ENCODE assay signal across 10 mouse cellular contexts in the genomic region with DNA sequence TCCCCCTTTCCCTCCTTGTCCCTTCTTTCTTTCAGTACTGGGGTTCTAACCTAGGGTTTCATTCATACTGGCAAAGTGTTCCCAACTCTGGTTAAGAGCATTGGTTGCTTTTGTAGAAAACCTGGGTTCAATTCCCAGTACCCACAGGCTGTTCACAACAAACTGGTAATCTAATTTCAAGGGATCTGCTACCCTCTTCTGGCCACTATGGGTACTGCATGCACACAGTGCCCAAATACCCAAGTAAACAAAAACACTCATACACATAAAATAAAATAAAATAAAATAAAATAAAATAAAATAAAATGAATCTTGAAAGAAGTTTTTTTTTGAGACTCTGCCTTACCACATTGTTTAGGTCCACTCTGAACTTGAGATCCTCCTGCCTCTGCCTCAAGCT.
DNase-seq lines count a peak whose midpoint lies in the region; ATAC-seq lines count a peak whose summit lies in the region.
"Had no signal": no experiment of that assay in that cellular context is flagged by ENCODE, and none has a peak within 500 bp of the region (broad histone marks: within the 10 kb centered on the region; RNA-seq: fewer than 3 reads in every experiment).

No protein-coding gene starts in this region.

- H3K4me2 ChIP-seq in limb, embryonic 11.5 days (ENCODE audit: low read depth, severe bottlenecking), result no peak overlapping the region

- ATAC-seq in limb, embryonic 11.5 days (ENCODE audit: insufficient number of reproducible peaks, low FRiP score, low TSS enrichment, low read depth), result no peak
- ATAC-seq: hindbrain, embryonic 16.5 days had no signal

- H3K9me3 ChIP-seq in limb, embryonic 11.5 days (ENCODE audit: control insufficient read depth, low read length), result no peaks in the 10 kb centered on the region; the same call in 1 of the 2 replicates
- no peaks in the 10 kb centered on the region; the same call in 1 of the 2 replicates for H3K9me3 ChIP-seq in limb, embryonic 10.5 days (replicated peaks)

- no peaks in the 10 kb centered on the region for H3K4me1 ChIP-seq in limb, embryonic 11.5 days (ENCODE audit: control insufficient read depth, insufficient read depth, low read length)
- H3K4me1 ChIP-seq in limb, embryonic 10.5 days, result peaks cover 18% of the 10 kb centered on the region
- H3K4me1 ChIP-seq: megakaryocyte, embryonic 14.5 days had no signal

- no peaks in the 10 kb centered on the region for H3K36me3 ChIP-seq in limb, embryonic 11.5 days (ENCODE audit: control insufficient read depth, insufficient read depth, low read length)
- H3K36me3 ChIP-seq in limb, embryonic 10.5 days, result no peaks in the 10 kb centered on the region

- no peak overlapping the region for H3K27ac ChIP-seq in limb, embryonic 11.5 days (replicated peaks; ENCODE audit: low read depth, low read length)
- H3K27ac ChIP-seq in limb, embryonic 10.5 days, result no peak overlapping the region

- no peak overlapping the region for H3K4me3 ChIP-seq in limb, embryonic 11.5 days (ENCODE audit: low read depth, low read length)
- no peak overlapping the region for H3K4me3 ChIP-seq in limb, embryonic 10.5 days
- H3K4me3 ChIP-seq: megakaryocyte, embryonic 14.5 days had no signal

- peak; percentile 10 to 28 for DNase-seq in cerebellum, postnatal 14 days
- DNase-seq in cerebellum, adult 11 months, result no peak
- peak; percentile 49 for DNase-seq in limb, embryonic 11.5 days (ENCODE audit: low spot score)
- DNase-seq in limb, embryonic 10.5 days (ENCODE audit: low spot score), result no peak
- DNase-seq in WW6 (ENCODE audit: low read depth, low spot score), result peak; percentile 28
- DNase-seq in retina, embryonic 14.5 days (ENCODE audit: low spot score), result peak; percentile 32
- DNase-seq in adrenal gland, adult 2 months, result no peak
- DNase-seq in adrenal gland, postnatal 25 days, result no peak

- no peak overlapping the region for H3K9ac ChIP-seq in limb, embryonic 11.5 days (ENCODE audit: low read length)

- H3K27me3 ChIP-seq in limb, embryonic 11.5 days (ENCODE audit: control insufficient read depth, insufficient read depth, low read length), result no peaks in the 10 kb centered on the region
- no peaks in the 10 kb centered on the region for H3K27me3 ChIP-seq in limb, embryonic 10.5 days (ENCODE audit: low read depth, poor library complexity, severe bottlenecking)
- H3K27me3 ChIP-seq: megakaryocyte, embryonic 14.5 days had no signal

Comparison
In these comparisons a context has a peak if more than half of its experiments do, and no peak if none do; other contexts are left out.
1. DNase-seq: peak in cerebellum, postnatal 14 days (2 of 2), limb, embryonic 11.5 days (single experiment), WW6 (single experiment) and retina, embryonic 14.5 days (single experiment); none in cerebellum, adult 11 months (single experiment), limb, embryonic 10.5 days (single experiment), adrenal gland, adult 2 months (single experiment) and adrenal gland, postnatal 25 days (single experiment).